Mouse (Mus musculus): ENCODE measurements around the gene 1700013G24Rik. TPM values are rescaled to one million over a fixed set of nuclear protein-coding genes. Genes with fewer than 3 reads are reported as not detected.
A peak's percentile ranks its signal among the peaks of the same experiment; 100 is the strongest.

1700013G24Rik gene
- polyA plus RNA-seq, 1 experiment from 2014 or later, result not detected

- ATAC-seq, result no peak
- Histone ChIP-seq H3K27ac (peak overlapping the region; percentile 46; the same call in 1 of the 2 replicates), H3K4me3 (no peak overlapping the region), H3K9ac (no peak overlapping the region), H3K27me3 (replicated peaks) (no peaks in the 10 kb centered on the region), H3K4me1 (peaks cover 61% of the 10 kb centered on the region), H3K4me2 (no peak overlapping the region), H3K9me3 (replicated peaks) (no peaks in the 10 kb centered on the region), H3K36me3 (no peaks in the 10 kb centered on the region)
- WGBS (ENCODE audit: insufficient replicate concordance), result 35% methylated on average over 8 of the region's 8 CpGs
These were observed 36.9 kb downstream of the 1700013G24Rik start for GRCm38 (mm10) chr4:137489996-137490395.

- Histone ChIP-seq H3K36me3 (no peaks in the 10 kb centered on the region), H3K4me1 (peaks cover 45% of the 10 kb centered on the region), H3K27me3 (replicated peaks) (no peaks in the 10 kb centered on the region), H3K4me3 (no peak overlapping the region), H3K9ac (no peak overlapping the region), H3K9me3 (replicated peaks) (no peaks in the 10 kb centered on the region), H3K4me2 (no peak overlapping the region), H3K27ac (no peak overlapping the region)
- no peak for ATAC-seq
- WGBS (ENCODE audit: insufficient replicate concordance), result 82% methylated on average over 11 of the region's 11 CpGs
These were observed 39.5 kb downstream of the 1700013G24Rik start for GRCm38 (mm10) chr4:137492563-137492962.

DNA sequence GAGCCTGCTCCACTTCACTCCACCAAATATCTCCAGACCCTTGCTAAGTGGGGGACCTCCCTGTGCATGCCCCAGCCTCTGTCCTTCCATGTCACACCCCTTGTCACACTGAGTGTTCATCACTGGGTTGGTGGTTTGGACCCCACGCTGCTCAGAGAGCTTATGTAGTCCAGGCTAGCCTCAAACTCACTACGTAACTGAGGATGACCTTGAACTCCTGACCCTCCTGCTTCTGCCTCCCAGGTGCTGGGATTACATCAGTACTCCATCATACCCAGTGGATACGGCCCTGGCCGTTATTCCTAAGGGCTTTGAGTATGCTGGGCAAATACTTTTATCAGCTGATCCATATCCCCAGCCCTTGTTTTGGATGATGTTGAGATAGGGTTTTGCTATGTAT lies 40.1 kb downstream of the 1700013G24Rik start:
- ATAC-seq, result no peak
- Histone ChIP-seq H3K4me2 (no peak overlapping the region), H3K27ac (no peak overlapping the region), H3K4me3 (no peak overlapping the region), H3K4me1 (peaks cover 45% of the 10 kb centered on the region), H3K27me3 (replicated peaks) (no peaks in the 10 kb centered on the region), H3K9ac (no peak overlapping the region), H3K36me3 (no peaks in the 10 kb centered on the region), H3K9me3 (replicated peaks) (no peaks in the 10 kb centered on the region)
- WGBS (ENCODE audit: insufficient replicate concordance), result 71% methylated on average over 4 of the region's 4 CpGs

GRCm38 (mm10) chr4:137494751-137495500 lies 41.8 kb downstream of the 1700013G24Rik start:
- ATAC-seq, result no peak
- Histone ChIP-seq H3K27me3 (replicated peaks) (no peaks in the 10 kb centered on the region), H3K4me2 (no peak overlapping the region), H3K9me3 (replicated peaks) (no peaks in the 10 kb centered on the region), H3K9ac (no peak overlapping the region), H3K4me1 (peaks cover 45% of the 10 kb centered on the region), H3K27ac (peak overlapping the region; percentile 59), H3K36me3 (no peaks in the 10 kb centered on the region), H3K4me3 (no peak overlapping the region)
- 48% methylated on average over 19 of the region's 19 CpGs for WGBS (ENCODE audit: insufficient replicate concordance)

GRCm38 (mm10) chr4:137495501-137496100 lies 42.5 kb downstream of the 1700013G24Rik start:
- no peaks in the 10 kb centered on the region for H3K36me3 ChIP-seq
- H3K9ac ChIP-seq, result no peak overlapping the region
- 57% methylated on average over 6 of the region's 6 CpGs for WGBS (ENCODE audit: insufficient replicate concordance)
- no peak for ATAC-seq
- no peaks in the 10 kb centered on the region for H3K9me3 ChIP-seq (replicated peaks)
- H3K4me3 ChIP-seq, result no peak overlapping the region
- H3K27me3 ChIP-seq (replicated peaks), result no peaks in the 10 kb centered on the region
- H3K27ac ChIP-seq, result no peak overlapping the region
- no peak overlapping the region for H3K4me2 ChIP-seq
- peaks cover 41% of the 10 kb centered on the region for H3K4me1 ChIP-seq

DNA sequence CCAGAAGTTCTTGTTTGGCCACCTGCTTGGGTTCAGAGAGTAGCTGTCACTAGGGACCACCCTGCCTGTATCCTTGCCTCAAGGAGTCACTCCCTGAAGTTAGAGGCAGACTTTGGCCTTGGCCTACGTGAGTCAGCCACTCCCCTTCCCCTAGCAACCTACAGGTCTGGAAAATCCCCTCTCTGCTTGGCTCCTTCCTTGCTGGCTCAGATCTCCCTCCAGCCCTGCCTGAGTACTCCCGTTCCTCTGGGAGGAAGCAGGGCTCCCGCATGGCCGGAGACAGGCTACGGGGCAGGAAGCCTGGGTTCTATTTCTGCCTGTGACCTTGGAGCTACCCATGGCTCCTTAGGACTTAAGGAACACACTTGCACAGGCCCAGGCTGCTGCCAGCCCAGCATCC lies 44.3 kb downstream of the 1700013G24Rik start:
- H3K9ac ChIP-seq, result no peak overlapping the region
- no peak overlapping the region for H3K4me2 ChIP-seq
- 67% methylated on average over 5 of the region's 5 CpGs for WGBS (ENCODE audit: insufficient replicate concordance)
- peaks cover 41% of the 10 kb centered on the region for H3K4me1 ChIP-seq
- peak overlapping the region; percentile 27 for H3K27ac ChIP-seq
- ATAC-seq, result no peak
- H3K4me3 ChIP-seq, result no peak overlapping the region
- no peaks in the 10 kb centered on the region for H3K27me3 ChIP-seq (replicated peaks)
- no peaks in the 10 kb centered on the region for H3K9me3 ChIP-seq (replicated peaks)
- peaks cover 8% of the 10 kb centered on the region; the same call in 1 of the 2 replicates for H3K36me3 ChIP-seq

GRCm38 (mm10) chr4:137497892-137498722 lies 45.0 kb downstream of the 1700013G24Rik start:
- Histone ChIP-seq H3K4me2 (no peak overlapping the region), H3K4me1 (peaks cover 41% of the 10 kb centered on the region)

DNA sequence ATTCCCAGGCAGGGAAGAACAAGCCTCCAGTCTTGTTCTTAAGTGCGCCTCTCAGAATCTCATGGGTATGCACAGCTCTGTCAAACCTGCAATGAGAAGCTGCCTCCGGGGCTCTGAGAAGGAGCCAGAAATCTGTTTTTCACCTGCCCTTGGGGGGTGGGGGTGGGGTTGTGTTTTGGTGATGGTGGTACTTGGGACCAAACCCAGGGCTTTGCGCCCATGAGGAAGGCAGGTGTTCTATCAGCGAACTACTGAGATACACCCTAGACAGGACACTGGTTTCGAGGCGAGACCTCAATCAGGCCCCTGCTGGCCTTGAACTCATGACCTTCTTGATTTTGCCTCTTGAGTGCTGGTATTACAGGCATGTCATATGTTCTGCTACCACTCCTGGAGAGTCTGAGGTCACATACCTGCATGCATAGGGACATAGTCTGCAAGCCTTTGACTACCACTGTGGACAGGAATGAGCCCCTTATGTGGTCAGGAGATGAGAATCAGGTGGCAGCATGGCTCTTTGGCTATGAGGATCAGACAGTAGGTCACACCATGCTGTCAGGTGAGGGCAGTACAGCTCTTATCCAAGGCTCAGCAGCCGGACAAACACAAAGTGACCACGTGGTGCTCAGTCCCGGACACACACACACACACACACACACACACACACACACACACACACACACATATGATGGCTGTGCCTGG lies 45.9 kb downstream of the 1700013G24Rik start:
- Histone ChIP-seq H3K36me3 (peaks cover 11% of the 10 kb centered on the region; the same call in 1 of the 2 replicates), H3K4me2 (no peak overlapping the region), H3K27me3 (replicated peaks) (no peaks in the 10 kb centered on the region), H3K4me1 (peaks cover 41% of the 10 kb centered on the region), H3K9ac (no peak overlapping the region), H3K27ac (peak overlapping the region; percentile 27; the same call in 1 of the 2 replicates), H3K9me3 (replicated peaks) (no peaks in the 10 kb centered on the region), H3K4me3 (no peak overlapping the region)
- 68% methylated on average over 9 of the region's 9 CpGs for WGBS (ENCODE audit: insufficient replicate concordance)
- 0 out of 2 replicates have a peak, but pooled peaks have one; percentile 31 for ATAC-seq

More at GRCm38 (mm10) chr4:137497892-137498722, 45.0 kb downstream of the 1700013G24Rik start:
- WGBS (ENCODE audit: insufficient replicate concordance), result 38% methylated on average over 9 of the region's 9 CpGs
- Histone ChIP-seq H3K27me3 (replicated peaks) (no peaks in the 10 kb centered on the region), H3K9ac (no peak overlapping the region), H3K27ac (peak overlapping the region; percentile 27), H3K9me3 (replicated peaks) (no peaks in the 10 kb centered on the region), H3K36me3 (peaks cover 8% of the 10 kb centered on the region; the same call in 1 of the 2 replicates), H3K4me3 (no peak overlapping the region)
- no peak for ATAC-seq

DNA sequence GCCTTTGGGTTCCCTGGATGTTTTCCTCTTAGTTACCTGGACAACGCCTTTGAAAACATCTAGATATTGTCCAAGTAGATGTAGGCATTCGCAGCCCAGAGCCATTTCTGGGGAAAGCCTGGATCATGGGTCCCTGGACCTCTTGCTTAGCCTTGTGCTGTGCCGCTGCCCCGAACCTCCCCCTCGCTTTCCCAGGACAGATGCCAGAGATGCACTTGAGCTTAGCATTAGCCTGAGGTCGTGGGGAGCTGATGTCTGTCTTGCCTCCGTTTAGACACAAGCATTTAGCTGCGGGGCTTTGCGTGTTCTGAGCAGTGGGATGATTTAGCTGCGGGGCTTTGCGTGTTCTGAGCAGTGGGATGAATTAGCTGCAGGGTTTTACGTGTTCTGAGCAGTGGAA lies 47.1 kb downstream of the 1700013G24Rik start:
- ATAC-seq, result no peak
- H3K27ac ChIP-seq, result no peak overlapping the region
- no peak overlapping the region for H3K4me3 ChIP-seq
- peaks cover 11% of the 10 kb centered on the region; the same call in 1 of the 2 replicates for H3K36me3 ChIP-seq
- H3K9me3 ChIP-seq (replicated peaks), result no peaks in the 10 kb centered on the region
- H3K27me3 ChIP-seq (replicated peaks), result no peaks in the 10 kb centered on the region
- WGBS (ENCODE audit: insufficient replicate concordance), result 76% methylated on average over 12 of the region's 12 CpGs
- H3K4me1 ChIP-seq, result peaks cover 31% of the 10 kb centered on the region
- H3K9ac ChIP-seq, result no peak overlapping the region
- H3K4me2 ChIP-seq, result no peak overlapping the region

- H3K4me1 ChIP-seq, result peaks cover 27% of the 10 kb centered on the region
- no peak for ATAC-seq
- no peaks in the 10 kb centered on the region for H3K27me3 ChIP-seq (replicated peaks)
- WGBS (ENCODE audit: insufficient replicate concordance), result 86% methylated on average over 5 of the region's 5 CpGs
- H3K4me3 ChIP-seq, result no peak overlapping the region
- no peak overlapping the region for H3K27ac ChIP-seq
- H3K9me3 ChIP-seq (replicated peaks), result no peaks in the 10 kb centered on the region
- no peak overlapping the region for H3K4me2 ChIP-seq
- H3K36me3 ChIP-seq, result peaks cover 15% of the 10 kb centered on the region; the same call in 1 of the 2 replicates
- no peak overlapping the region for H3K9ac ChIP-seq
These were observed 47.9 kb downstream of the 1700013G24Rik start for GRCm38 (mm10) chr4:137500953-137501352.

- WGBS (ENCODE audit: insufficient replicate concordance), result 76% methylated on average over 10 of the region's 10 CpGs
- H3K4me3 ChIP-seq, result no peak overlapping the region
- no peaks in the 10 kb centered on the region for H3K9me3 ChIP-seq (replicated peaks)
- H3K9ac ChIP-seq, result no peak overlapping the region
- H3K4me1 ChIP-seq, result peaks cover 27% of the 10 kb centered on the region
- ATAC-seq, result no peak
- no peaks in the 10 kb centered on the region for H3K27me3 ChIP-seq (replicated peaks)
- no peak overlapping the region for H3K4me2 ChIP-seq
- H3K36me3 ChIP-seq, result peaks cover 15% of the 10 kb centered on the region; the same call in 1 of the 2 replicates
- no peak overlapping the region for H3K27ac ChIP-seq
These were observed 49.1 kb downstream of the 1700013G24Rik start for GRCm38 (mm10) chr4:137502183-137502582.

All from liver, embryonic 12.5 days (tissue).